Mouse (Mus musculus): ENCODE measurements around the gene Nfatc3. TPM values are rescaled to one million over a fixed set of nuclear protein-coding genes. Genes with fewer than 3 reads are reported as not detected.

Gene Nfatc3
- polyA plus RNA-seq, 1 experiment: 31.9 TPM

GRCm38 (mm10) chr8:106039605-106040004 is 19.0 kb upstream of the Nfatc3 start:
- Histone ChIP-seq H3K4me3 (ENCODE audit: insufficient read depth, low read length) (no peak overlapping the region), H3K4me1 (ENCODE audit: control insufficient read depth, insufficient read depth, low read length) (peaks cover 21% of the 10 kb centered on the region), H3K27ac (ENCODE audit: insufficient read depth, low read depth, low read length) (0 out of 2 replicates have a peak overlapping the region, but pooled peaks have one; percentile 7)
- TF ChIP-seq POLR2A (IDR thresholded peaks at IDR 0.05; ENCODE audit: borderline replicate concordance, low read depth, low read length) (no peak), CTCF (IDR thresholded peaks at IDR 0.05; ENCODE audit: low read depth, low read length) (no peak)

- TF ChIP-seq CTCF (IDR thresholded peaks at IDR 0.05; ENCODE audit: low read depth, low read length) (no peak), POLR2A (IDR thresholded peaks at IDR 0.05; ENCODE audit: borderline replicate concordance, low read depth, low read length) (no peak)
- Histone ChIP-seq H3K4me1 (ENCODE audit: control insufficient read depth, insufficient read depth, low read length) (peaks cover 21% of the 10 kb centered on the region), H3K27ac (ENCODE audit: insufficient read depth, low read depth, low read length) (no peak overlapping the region), H3K4me3 (ENCODE audit: insufficient read depth, low read length) (no peak overlapping the region)
These were observed 18.4 kb upstream of the Nfatc3 start for GRCm38 (mm10) chr8:106040218-106040617.

- H3K4me1 ChIP-seq (ENCODE audit: control insufficient read depth, insufficient read depth, low read length): peaks cover 21% of the 10 kb centered on the region
- no peak for TF ChIP-seq CTCF (IDR thresholded peaks at IDR 0.05; ENCODE audit: low read depth, low read length)
- TF ChIP-seq POLR2A (IDR thresholded peaks at IDR 0.05; ENCODE audit: borderline replicate concordance, low read depth, low read length): no peak
- no peak overlapping the region for H3K27ac ChIP-seq (ENCODE audit: insufficient read depth, low read depth, low read length)
- no peak overlapping the region for H3K4me3 ChIP-seq (ENCODE audit: insufficient read depth, low read length)
These were observed 15.6 kb upstream of the Nfatc3 start for GRCm38 (mm10) chr8:106043055-106043454.

- Histone ChIP-seq H3K4me3 (ENCODE audit: insufficient read depth, low read length) (no peak overlapping the region), H3K4me1 (ENCODE audit: control insufficient read depth, insufficient read depth, low read length) (peaks cover 10% of the 10 kb centered on the region), H3K27ac (ENCODE audit: insufficient read depth, low read depth, low read length) (no peak overlapping the region)
These were observed 14.5 kb upstream of the Nfatc3 start for GRCm38 (mm10) chr8:106044151-106044550.

GRCm38 (mm10) chr8:106046872-106047559 is 11.6 kb upstream of the Nfatc3 start:
- no peak for TF ChIP-seq CTCF (IDR thresholded peaks at IDR 0.05; ENCODE audit: low read depth, low read length)
- no peak for TF ChIP-seq POLR2A (IDR thresholded peaks at IDR 0.05; ENCODE audit: borderline replicate concordance, low read depth, low read length)
- Histone ChIP-seq H3K27ac (ENCODE audit: insufficient read depth, low read depth, low read length) (no peak overlapping the region), H3K4me1 (ENCODE audit: control insufficient read depth, insufficient read depth, low read length) (peaks cover under 1% of the 10 kb centered on the region; the same call in 1 of the 2 replicates), H3K4me3 (ENCODE audit: insufficient read depth, low read length) (no peak overlapping the region)

More at GRCm38 (mm10) chr8:106044151-106044550, 14.5 kb upstream of the Nfatc3 start:
- TF ChIP-seq CTCF (IDR thresholded peaks at IDR 0.05; ENCODE audit: low read depth, low read length) (no peak), POLR2A (IDR thresholded peaks at IDR 0.05; ENCODE audit: borderline replicate concordance, low read depth, low read length) (no peak)

- Histone ChIP-seq H3K4me1 (ENCODE audit: control insufficient read depth, insufficient read depth, low read length) (peaks cover 6% of the 10 kb centered on the region), H3K4me3 (ENCODE audit: insufficient read depth, low read length) (no peak overlapping the region), H3K27ac (ENCODE audit: insufficient read depth, low read depth, low read length) (no peak overlapping the region)
- no peak for TF ChIP-seq POLR2A (IDR thresholded peaks at IDR 0.05; ENCODE audit: borderline replicate concordance, low read depth, low read length)
- no peak for TF ChIP-seq CTCF (IDR thresholded peaks at IDR 0.05; ENCODE audit: low read depth, low read length)
These were observed 10.6 kb upstream of the Nfatc3 start for GRCm38 (mm10) chr8:106047854-106048630.

GRCm38 (mm10) chr8:106049840-106050239 is 8.8 kb upstream of the Nfatc3 start:
- Histone ChIP-seq H3K4me1 (ENCODE audit: control insufficient read depth, insufficient read depth, low read length) (peaks cover 12% of the 10 kb centered on the region), H3K4me3 (ENCODE audit: insufficient read depth, low read length) (no peak overlapping the region), H3K27ac (ENCODE audit: insufficient read depth, low read depth, low read length) (no peak overlapping the region)
- TF ChIP-seq CTCF (IDR thresholded peaks at IDR 0.05; ENCODE audit: low read depth, low read length): no peak
- TF ChIP-seq POLR2A (IDR thresholded peaks at IDR 0.05; ENCODE audit: borderline replicate concordance, low read depth, low read length): no peak

- Histone ChIP-seq H3K4me3 (ENCODE audit: insufficient read depth, low read length) (no peak overlapping the region), H3K27ac (ENCODE audit: insufficient read depth, low read depth, low read length) (no peak overlapping the region), H3K4me1 (ENCODE audit: control insufficient read depth, insufficient read depth, low read length) (peaks cover 12% of the 10 kb centered on the region)
- no peak for TF ChIP-seq CTCF (IDR thresholded peaks at IDR 0.05; ENCODE audit: low read depth, low read length)
- no peak for TF ChIP-seq POLR2A (IDR thresholded peaks at IDR 0.05; ENCODE audit: borderline replicate concordance, low read depth, low read length)
These were observed 7.6 kb upstream of the Nfatc3 start for GRCm38 (mm10) chr8:106051068-106051467.

GRCm38 (mm10) chr8:106052510-106053089 is 6.0 kb upstream of the Nfatc3 start:
- Histone ChIP-seq H3K4me3 (ENCODE audit: insufficient read depth, low read length) (no peak overlapping the region), H3K27ac (ENCODE audit: insufficient read depth, low read depth, low read length) (no peak overlapping the region), H3K4me1 (ENCODE audit: control insufficient read depth, insufficient read depth, low read length) (peaks cover 25% of the 10 kb centered on the region)
- TF ChIP-seq POLR2A (IDR thresholded peaks at IDR 0.05; ENCODE audit: borderline replicate concordance, low read depth, low read length) (no peak), CTCF (IDR thresholded peaks at IDR 0.05; ENCODE audit: low read depth, low read length) (no peak)

Measured in bone marrow macrophage, adult 2 months (primary cell).